Mouse (Mus musculus): ENCODE data around the gene Pth1r. TPM values are rescaled to one million over a fixed set of nuclear protein-coding genes. Genes with fewer than 3 reads are reported as not detected.

Pth1r gene
- total RNA-seq, 2 experiments from 2014 or later, result 11.5 to 13.4 TPM

DNA sequence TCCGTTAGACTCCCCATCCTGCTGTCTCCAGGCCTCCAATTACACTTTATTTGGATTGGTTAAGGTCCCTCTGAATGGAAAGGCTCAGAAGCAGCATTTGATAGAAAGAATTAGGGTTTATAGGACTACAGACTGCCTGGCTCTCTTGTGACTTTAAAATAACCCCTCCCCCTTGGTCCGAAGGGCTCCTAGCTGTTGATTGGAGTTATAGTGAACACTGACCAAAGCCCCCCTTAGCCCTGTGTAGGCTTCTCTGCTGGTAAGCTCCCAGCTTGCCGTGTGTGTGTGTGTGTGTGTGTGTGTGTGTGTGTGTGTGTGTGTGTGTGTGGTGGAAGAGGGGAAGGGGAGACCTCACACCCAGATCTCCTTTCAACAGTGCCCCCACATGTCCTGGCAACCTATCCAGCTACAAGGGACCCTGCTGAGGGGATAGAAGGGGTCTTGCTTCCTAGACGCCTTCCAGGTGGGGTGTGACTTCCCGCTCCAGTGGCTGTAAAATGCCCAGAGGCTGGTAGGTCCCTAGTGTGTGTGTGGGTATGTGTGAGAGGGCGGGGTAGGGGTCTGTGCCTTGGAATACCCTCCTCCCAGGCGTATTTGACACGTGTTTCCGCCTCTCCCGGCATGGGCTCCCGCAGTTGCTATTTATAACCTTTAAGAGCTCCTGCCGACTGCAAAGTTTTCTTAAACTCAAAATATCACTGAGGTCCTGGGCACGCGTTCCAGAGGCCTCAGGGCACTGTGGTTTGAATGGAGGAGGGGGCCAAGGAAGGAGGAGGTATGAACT, 3.7 kb upstream of the Pth1r start:
- DNase-seq, result peak in 1 of 2 experiments; percentile 55
- intact Hi-C loops (cut with DNase I), result no loop called here

DNA sequence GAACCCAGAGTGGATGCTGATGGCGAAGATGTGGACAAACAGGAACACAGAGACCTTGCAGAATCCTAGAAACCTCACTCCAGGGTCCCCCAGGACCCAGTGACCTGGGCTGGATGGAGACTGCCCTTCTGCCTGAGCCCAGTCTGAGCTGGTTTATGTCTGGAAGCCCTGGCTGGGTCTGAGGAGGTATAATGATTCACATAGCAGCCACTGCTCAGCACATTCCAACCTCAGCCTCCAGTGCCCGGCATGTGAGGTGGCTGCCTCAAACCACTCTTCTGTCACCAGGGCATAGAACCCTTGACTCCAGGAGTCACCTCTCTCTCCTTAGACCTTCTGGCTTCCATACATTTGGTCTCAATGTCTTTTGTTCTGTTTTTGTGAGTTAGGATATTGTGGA, 1.5 kb upstream of the Pth1r start:
- no peak for DNase-seq
- intact Hi-C loops (cut with DNase I), result no loop called here

DNA sequence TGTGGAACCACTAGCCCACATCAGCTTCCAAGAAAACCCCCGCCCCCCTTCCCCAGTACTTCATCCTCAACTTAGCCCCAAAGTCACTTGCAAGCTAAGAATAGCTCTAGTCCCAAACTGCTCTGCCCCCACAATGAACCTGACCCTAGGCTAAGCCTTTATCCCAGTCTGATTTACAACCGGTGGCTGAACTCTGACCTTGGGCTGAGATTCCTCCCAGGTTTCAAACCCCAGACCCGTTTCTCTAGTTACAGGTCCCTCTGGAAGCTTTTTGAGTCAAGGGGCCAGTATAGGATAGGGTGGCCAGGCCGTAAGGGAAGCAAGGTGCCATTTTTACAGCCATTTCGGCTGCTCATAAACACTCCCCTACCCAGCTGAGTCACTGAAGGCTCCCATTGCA, 707 bp downstream of the Pth1r start:
- no peak for DNase-seq
- intact Hi-C loops (cut with DNase I), result no loop called here

DNA sequence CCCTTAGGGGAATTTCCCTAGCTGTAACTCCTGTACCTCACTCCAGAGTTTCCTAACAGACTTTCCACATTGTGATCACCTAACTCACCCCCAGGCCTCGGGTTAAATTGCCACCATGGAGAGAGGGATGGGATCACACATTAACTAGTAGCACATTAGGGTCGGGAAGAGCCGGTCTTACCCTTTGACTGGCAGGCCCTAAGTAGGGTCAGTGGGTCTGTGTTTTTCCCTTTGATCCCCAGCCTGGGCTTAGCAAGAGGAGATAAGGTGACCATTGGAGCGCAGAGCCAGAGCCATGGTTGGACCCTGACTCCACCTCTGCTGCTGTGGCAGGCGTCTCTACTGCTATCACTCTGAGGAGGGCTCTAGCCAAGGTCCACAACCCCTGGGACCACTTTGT, 1.2 kb downstream of the Pth1r start:
- no peak for DNase-seq
- intact Hi-C loops (cut with DNase I), result no loop called here

DNA sequence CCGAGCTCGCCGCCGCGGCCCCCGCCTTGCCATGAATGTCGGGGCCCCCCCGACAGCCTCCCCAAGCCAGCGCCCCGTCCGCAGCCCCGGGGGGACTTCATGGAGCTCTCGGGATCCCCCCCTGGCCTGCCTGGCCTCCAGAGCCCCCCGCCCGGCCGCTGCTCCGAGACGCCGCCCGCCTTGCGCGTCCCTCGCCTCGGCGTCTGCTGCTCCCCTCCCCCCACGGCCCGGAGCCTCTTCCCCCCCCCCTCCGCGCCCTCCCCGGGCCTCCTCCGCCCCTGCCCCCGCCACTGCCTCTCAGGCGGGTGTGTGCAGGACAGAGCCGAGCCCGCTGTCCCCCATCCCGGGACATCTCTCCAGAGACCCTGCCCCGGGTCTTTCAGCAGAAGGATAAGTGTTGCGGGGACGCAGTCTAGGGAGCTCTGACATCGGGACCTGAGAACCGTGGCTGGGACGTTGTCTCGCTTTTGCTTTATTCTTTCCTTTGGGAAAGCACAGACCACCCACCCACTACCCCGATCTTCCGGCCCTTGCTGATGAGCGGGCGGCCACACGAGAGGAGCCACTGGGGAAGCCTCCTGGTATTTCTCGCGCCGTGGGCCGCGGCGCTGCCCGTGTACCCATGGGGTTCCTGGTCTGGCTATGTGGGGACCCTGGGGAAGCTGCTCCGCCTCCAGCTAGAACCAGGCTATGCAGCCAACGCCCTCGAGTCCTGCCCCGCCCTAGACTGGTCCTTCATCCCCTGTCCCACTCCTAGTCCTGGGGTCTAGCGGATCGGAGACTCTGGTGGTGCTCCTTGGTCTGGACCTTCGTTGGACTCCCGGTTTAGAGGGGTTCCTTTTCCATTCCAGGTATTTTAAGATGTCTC, 3.3 kb downstream of the Pth1r start:
- DNase-seq, result peak; percentile 49 to 65
- intact Hi-C loops (cut with DNase I), result no loop called here

DNA sequence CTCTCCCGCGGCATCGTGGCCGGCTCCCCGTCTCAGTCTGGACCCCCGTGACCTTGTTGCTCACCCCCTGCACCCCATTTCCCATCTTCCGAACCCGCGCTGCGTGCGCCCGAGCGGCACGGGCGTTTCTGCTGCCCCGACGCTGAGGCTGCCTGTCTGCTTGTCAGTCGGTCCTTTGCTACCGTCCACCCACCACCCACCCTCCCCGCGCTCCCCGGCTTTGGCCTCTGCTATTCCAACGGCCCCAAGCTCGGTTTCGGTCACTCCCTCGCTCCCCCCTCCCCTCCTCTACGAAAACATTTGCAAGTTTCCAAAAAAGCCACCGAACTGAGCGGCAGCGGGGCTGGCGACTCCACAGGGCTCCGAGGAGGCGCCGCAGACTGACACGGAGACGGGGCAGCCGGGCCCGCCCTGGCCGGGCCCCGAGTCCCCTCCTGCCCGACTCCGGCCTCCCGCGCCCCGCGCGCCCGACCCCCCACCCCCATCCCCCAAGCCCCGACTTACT, 3.9 kb downstream of the Pth1r start:
- intact Hi-C loops (cut with DNase I), result no loop called here
- DNase-seq, result peak; percentile 46 to 61

DNA sequence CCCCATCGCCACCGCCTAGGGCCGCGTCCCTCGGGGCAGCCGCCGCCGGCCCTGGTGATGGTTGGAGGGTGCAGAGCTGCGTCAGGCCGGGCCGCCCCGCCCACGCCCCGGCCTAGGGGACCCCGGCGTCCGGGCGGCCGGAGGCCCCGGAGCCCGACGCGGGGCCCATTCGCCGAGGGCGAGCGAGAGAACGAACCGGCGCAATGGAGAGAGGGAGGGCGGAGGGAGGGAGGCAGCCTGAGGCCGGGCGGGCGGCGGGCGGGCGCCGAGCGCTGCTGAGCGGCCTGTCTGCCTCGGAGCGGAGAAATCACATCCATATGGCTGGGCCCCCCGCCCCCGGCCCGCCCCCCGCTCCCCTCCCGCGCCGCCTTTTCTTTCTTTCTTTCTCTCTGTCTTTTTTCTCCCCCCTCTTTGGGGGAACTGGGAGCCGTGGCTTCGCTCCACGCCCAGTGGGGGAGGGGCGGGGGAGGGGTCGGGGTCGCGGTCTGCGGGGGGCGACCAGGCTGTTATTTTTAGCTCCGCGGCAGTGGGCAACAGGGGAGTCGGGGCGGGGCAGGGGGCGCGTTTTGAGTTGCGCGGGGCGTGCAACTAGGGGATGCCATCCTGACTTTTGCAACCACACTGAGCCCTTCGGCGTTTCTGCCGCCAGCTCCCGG, 4.5 kb downstream of the Pth1r start:
- intact Hi-C loops (cut with DNase I), result no loop called here
- DNase-seq, result peak; percentile 45 to 51

DNA sequence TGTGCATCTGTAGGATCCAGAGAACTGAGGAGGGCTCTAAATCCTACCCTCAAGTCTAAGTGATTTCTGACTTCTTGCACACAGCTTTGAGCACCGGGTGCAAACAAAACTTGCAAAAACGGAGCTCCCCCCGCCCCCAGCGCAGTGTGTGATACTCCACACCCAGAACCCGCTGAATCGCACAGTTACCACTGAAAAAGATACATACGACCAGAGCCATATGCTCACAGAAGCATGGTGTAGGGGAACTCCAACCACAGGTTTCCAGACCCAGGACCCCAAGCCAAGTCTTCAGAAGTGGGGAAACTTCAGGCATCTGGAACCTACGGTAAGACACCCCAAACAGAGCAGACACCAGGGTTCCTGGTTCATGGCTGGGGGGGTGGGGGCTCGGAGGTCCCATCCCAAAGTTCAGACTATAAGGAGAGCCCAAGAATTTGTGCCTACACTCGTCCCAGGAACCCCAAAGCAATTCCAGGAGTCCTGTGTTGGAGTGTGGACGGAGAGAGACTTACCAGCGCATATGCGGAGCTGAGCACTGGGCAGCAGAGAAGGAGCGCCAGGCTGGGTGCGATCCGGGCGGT, 5.1 kb downstream of the Pth1r start, which contains the start of gene Myl3:
TSS of gene Myl3 (plus strand) at position 151 of the 584 bp plus-strand sequence.
- DNase-seq, result no peak

DNA sequence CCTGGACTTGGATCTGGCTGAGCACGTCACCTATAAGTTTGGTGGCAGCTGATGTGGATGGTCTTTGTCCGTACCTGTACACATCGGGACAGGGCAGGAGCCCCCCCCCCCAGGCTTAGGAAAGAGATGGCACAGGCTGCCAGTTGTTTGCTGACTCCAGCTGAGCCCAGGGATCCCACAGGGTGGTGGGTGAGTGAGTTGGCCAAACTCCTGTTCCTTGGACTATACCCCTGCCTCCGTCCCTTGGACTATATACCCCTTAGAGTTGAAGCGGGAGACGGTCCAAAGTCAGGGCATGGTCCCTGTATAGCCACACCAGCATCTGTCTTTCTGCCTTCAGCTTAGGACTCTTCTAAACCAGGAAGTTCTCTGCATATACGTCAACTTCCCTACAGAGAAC, 7.0 kb downstream of the Pth1r start:
- no peak for DNase-seq
- intact Hi-C loops (cut with DNase I), result no loop called here

More for the DNA sequence above, 5.1 kb downstream of the Pth1r start, which contains the start of gene Myl3:
- intact Hi-C loops (cut with DNase I), result no loop called here

DNA sequence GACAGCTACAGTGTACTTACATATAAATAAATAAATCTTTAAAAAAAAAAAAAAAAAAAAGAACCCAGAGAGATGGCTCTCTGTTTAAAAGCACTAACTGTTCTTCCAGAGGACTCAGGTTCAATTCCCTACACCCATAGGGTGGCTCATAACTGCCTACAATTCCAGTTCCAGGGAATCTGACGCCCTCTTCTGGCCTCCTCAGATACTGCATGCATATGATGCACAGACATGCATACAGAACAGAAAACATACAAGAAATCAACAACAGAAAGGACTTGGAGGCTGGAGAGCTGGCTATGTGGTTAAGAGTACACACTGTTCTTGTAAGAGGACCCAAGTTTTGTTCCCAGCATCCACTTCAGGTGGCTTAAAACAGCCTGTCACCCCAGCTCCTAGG, 8.9 kb downstream of the Pth1r start:
- DNase-seq, result no peak
- intact Hi-C loops (cut with DNase I), result no loop called here

DNA sequence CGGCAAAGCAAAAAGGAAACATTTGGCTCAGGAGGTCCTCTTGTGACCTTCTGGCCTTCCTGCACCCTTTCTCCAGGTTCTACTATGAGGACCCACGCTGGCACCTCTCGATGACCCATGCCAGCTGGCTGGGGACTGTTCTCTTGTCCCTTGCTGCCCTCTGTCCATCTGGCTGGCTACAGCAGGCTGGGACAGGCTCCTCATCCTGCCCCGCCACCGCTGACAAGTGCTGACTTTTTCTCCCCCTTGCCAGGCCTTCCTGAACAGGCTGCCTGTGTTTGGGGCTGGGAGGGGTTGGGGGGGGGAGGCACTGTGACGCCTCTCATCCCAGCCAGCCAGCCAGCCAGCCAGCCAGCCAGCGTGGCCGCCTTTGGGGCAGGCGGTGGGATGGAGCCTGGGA, 10.6 kb downstream of the Pth1r start:
- DNase-seq, result peak in 1 of 2 experiments; percentile 57
- intact Hi-C loops (cut with DNase I), result no loop called here

DNA sequence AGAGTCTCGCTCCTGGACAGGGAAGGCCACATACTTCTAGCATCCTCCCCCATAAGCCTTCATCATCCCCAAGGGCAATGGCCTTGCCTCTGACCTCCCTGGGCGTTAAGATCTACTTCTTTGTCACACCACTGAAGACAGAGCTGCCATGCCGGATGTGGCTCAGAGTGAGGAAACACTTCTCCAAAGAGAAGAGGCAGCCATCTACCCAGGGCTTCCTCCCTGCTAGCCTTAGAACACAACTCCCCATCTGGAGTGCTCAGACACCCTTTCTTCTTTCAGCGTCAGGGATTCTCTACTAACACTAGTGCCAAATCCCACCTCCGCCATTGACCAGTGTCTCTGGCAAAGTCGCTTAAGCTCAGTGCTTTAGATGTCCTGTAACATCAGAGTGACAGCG, 12.8 kb downstream of the Pth1r start:
- DNase-seq, result no peak
- intact Hi-C loops (cut with DNase I), result loop anchor here (5.0 kb wide), 1 partner anchor 138 kb away; no protein-coding TSS in a partner anchor

DNA sequence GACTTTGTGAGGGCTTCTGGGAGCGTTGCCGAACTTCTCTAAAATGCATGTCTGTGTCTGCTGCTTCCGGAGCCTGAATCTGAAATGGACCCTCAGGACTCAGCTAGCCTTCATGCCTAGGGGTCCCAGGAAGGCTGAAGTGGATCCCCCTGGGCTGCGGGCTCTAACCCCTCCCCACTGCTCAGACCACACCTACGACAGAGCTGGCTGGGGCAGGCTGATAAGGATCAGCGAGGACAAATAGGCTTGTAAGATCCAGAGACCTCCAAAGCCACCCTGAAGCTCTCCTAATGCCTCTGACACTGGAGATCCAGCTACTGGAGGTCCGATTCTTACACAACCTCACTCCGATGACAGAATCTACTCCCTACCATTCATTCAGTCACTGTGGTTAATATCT, 13.8 kb downstream of the Pth1r start:
- intact Hi-C loops (cut with DNase I), result loop anchor here (5.0 kb wide), 1 partner anchor 139 kb away; no protein-coding TSS in a partner anchor
- no peak for DNase-seq

DNA sequence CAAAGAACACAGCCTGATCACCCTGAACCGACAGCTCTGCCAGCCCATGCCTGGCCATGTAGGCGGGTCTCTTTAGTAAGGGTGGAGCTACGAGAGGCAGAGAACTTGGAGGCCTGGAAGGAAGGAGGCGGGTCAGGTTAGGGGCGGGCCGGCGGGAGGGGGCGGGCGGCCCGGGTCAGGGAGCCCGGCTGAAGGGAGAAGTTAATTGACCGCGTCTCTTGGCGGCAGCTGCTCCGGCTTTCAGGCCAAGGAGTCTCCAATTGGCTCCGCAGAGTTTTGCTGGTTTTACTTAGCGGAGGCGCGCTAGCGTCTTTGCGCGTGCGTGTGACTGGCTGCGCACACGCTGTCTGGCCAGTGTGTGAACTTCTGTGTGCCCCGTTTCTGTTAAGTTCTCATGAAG, 14.3 kb downstream of the Pth1r start:
- intact Hi-C loops (cut with DNase I), result loop anchor here (5.0 kb wide), 1 partner anchor 140 kb away; no protein-coding TSS in a partner anchor
- DNase-seq, result peak; percentile 85 to 87

DNA sequence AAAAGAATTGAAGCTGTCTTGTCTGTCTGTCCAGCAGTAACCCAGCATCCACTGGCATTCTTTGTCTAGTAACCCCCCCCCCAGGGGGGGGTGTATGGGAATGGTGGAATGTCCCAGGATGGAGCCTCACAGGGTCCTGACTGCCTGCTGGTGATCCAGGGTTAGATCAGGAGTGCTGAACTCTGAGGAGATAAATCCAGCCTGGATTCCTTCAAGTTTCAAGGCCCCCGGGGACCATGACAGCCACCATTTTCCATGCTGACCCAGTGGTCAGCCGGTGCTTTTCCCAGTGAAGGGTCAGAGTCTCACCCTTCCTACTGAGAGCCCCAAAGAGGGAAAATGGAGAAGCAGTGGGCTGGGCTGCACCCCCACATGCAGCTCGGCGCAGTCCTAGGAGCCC, 15.1 kb downstream of the Pth1r start:
- intact Hi-C loops (cut with DNase I), result loop anchor here (5.0 kb wide), 1 partner anchor 140 kb away; no protein-coding TSS in a partner anchor
- DNase-seq, result no peak

DNA sequence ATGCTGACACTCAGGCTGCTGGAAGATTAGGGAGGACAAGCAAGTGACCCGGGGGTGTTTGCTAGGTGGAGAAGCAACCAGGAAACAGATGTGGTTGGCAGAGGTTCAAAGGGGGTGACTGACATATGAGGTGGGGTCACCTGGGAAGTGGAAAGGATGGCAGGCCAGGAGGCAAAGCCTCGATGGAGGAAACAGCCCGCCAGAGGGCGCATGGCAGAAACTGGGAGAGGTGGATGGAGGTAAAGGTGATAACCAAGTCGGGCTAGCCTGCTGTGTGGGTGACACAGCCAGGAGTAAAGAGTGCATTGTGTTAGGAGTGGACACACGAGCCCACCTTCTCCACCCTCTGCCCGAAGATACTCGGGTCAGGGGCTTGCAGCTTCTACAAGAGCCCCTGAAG, 17.1 kb downstream of the Pth1r start:
- intact Hi-C loops (cut with DNase I), result loop anchor here (1.0 to 5.0 kb wide), 2 partner anchors 29 to 142 kb away; no protein-coding TSS in a partner anchor
- DNase-seq, result peak; percentile 54 to 74

DNA sequence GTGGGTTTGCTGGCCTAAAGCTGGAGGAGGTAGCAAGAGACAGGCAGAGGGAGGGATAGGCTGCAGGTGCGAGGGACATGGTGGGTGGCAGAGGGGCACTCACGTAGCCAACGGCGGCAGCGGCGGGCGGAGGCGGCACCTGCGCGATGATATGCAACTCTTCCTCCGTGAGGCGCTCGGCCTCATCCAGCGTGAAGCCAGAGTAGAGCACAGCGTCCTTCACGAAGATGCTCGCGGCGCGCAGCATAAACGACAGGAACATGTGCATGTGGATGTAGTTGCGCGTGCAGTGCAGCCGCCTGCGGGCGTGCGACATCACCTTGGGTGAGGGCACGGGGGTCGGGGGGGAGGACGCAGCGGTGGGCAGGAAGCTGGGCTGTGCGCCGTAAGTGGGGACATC, 20.1 kb downstream of the Pth1r start:
- intact Hi-C loops (cut with DNase I), result no loop called here
- DNase-seq, result no peak

DNA sequence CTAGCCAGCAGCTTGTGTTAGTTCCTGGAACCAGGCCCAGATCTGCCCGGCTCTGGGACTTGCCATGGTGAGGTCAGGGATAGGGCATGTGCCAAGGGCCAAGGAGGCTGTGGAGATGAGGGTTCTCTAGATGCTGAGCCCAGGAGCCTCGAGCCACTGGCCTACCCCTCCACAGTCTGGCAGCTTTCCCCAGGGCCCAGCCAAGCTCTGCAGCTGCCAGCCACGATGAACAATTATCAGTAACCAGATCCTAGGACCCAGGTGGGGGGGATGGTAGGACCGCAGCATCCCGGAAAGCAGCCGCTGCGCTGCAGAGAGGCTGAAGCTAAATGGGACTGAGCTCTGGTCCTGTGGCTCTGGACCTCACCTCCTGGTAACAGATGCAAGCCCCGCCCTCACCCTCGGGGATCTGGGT, 21.2 kb downstream of the Pth1r start:
- DNase-seq, result peak; percentile 64 to 70
- intact Hi-C loops (cut with DNase I), result no loop called here

DNA sequence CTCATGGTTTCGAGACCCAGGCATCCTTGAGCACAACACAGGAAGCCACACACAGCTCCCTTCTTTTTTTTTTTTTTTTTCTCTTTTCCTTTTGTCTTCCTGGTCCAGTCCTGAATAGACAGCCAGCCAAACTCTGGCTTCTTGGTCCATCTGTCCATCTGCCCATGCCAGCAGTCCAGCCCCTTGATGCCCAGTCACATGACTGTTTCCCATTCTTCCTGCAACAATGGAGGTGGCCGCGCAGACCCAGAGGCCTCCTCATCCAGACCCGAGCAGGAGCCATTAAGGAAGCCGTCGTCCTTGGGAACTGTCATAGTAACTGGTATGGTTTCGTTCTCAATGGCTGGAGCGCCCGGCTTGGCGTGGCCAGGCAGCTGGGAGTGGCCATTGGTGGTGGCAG, 24.9 kb downstream of the Pth1r start:
- no peak for DNase-seq
- intact Hi-C loops (cut with DNase I), result no loop called here

DNA sequence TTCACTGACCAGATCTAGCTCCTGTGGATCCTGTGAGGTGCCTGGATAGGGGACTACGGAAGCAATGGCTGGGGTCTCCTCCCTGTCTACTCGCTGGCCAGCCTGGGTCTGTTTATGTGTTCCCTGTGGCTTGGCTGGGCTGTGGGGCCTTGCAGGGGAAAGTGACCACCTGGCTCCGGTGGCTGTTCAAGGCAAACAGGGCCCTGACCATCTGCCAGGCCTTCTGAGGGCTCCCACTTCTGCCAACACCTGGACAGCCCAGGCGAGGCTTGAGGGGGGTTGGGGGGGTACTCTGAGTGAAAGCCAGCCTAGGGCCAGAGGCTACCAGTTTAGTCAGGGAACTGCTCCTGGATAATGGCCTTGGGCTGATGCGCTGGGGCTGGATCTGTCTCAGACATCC, 27.0 kb downstream of the Pth1r start:
- no peak for DNase-seq
- intact Hi-C loops (cut with DNase I), result loop anchor here (5.0 kb wide), 1 partner anchor 222 kb away; no protein-coding TSS in a partner anchor
